Mouse (Mus musculus) hindbrain, embryonic 15.5 days (tissue): ENCODE data around the gene Ephb1. TPM values are rescaled to one million over a fixed set of nuclear protein-coding genes. Genes with fewer than 3 reads are reported as not detected.

Experiments used
- ATAC-seq: fragments of 200-750 bp; cut with Nextera tagmentation; 2 replicates; pipeline ENCODE4 v1.8.0; 2017; ENCODE audit warnings: low read depth, moderate number of reproducible peaks, moderate TSS enrichment; ENCODE audit not compliant: low FRiP score
- H3K27ac ChIP-seq: fragments of 300-500 bp; sonication (generic); replicated peaks from 2 replicates; pipeline ENCODE4 v1.5.1; 2015; ENCODE audit warnings: mild to moderate bottlenecking, inconsistent platforms
- H3K27me3 ChIP-seq: fragments of 300-500 bp; sonication (generic); 2 replicates; pipeline ENCODE4 v1.6.1; 2015; ENCODE audit warnings: control low read depth, inconsistent platforms
- H3K36me3 ChIP-seq: fragments of 300-500 bp; sonication (generic); 2 replicates; pipeline ENCODE4 v1.6.1; 2015; ENCODE audit warnings: control low read depth, inconsistent platforms
- H3K4me1 ChIP-seq: fragments of 300-500 bp; sonication (generic); replicated peaks from 2 replicates; pipeline ENCODE4 v1.6.1; 2015; ENCODE audit warnings: control low read depth, inconsistent platforms
- H3K4me2 ChIP-seq: fragments of 300-500 bp; sonication (generic); 2 replicates; pipeline ENCODE4 v1.6.1; 2015; ENCODE audit warnings: moderate library complexity, mild to moderate bottlenecking, inconsistent platforms
- H3K4me3 ChIP-seq: fragments of 300-500 bp; sonication (generic); 2 replicates; pipeline ENCODE4 v1.5.1; 2015; ENCODE audit warnings: mild to moderate bottlenecking, inconsistent platforms
- H3K9ac ChIP-seq: fragments of 300-500 bp; sonication (generic); 2 replicates; pipeline ENCODE4 v1.6.1; 2015; ENCODE audit warnings: inconsistent platforms
- H3K9me3 ChIP-seq: fragments of 300-500 bp; sonication (generic); 2 replicates; pipeline ENCODE4 v1.6.1; 2016; ENCODE audit warnings: control low read depth, inconsistent platforms
- WGBS: fragments of 180-500 bp; shearing (Covaris S2); methylation state at CpG from one replicate; pipeline ENCODE4 v1.1.7; 2015; 5-methylcytosine and 5-hydroxymethylcytosine counted together
- polyA plus RNA-seq: library from polyadenylated mRNA; unstranded; fragments of >200 nt; fragmentation: Nextera tagmentation; extraction: Ambion mirVana; gene quantifications from 2 replicates; pipeline ENCODE4 v1.2.1, GENCODE M21; 2015

The Ephb1 gene
- polyA plus RNA-seq, 1 experiment from 2014 or later = 53.1 TPM

- Histone ChIP-seq H3K27me3 (no peaks in the 10 kb centered on the region), H3K9me3 (no peaks in the 10 kb centered on the region), H3K4me2 (no peak overlapping the region), H3K4me1 (no peaks in the 10 kb centered on the region), H3K36me3 (no peaks in the 10 kb centered on the region), H3K4me3 (no peak overlapping the region), H3K9ac (no peak overlapping the region), H3K27ac (no peak overlapping the region)
- no peak for ATAC-seq
- WGBS = 93% methylated on average over 2 of the region's 2 CpGs
These were observed 13.3 kb upstream of the Ephb1 start for GRCm38 (mm10) chr9:102367796-102368195.

GRCm38 (mm10) chr9:102365536-102365935 is 11.0 kb upstream of the Ephb1 start:
- H3K9ac ChIP-seq = no peak overlapping the region
- WGBS = 88% methylated on average over 2 of the region's 2 CpGs
- no peaks in the 10 kb centered on the region for H3K9me3 ChIP-seq
- H3K36me3 ChIP-seq = no peaks in the 10 kb centered on the region
- no peak overlapping the region for H3K27ac ChIP-seq
- no peak overlapping the region for H3K4me3 ChIP-seq
- H3K4me2 ChIP-seq = no peak overlapping the region
- H3K4me1 ChIP-seq = no peaks in the 10 kb centered on the region
- H3K27me3 ChIP-seq = no peaks in the 10 kb centered on the region
- no peak for ATAC-seq

GRCm38 (mm10) chr9:102359311-102359710 is 4.8 kb upstream of the Ephb1 start:
- H3K4me1 ChIP-seq = no peaks in the 10 kb centered on the region
- no peak overlapping the region for H3K27ac ChIP-seq
- peaks cover 12% of the 10 kb centered on the region; the same call in 1 of the 2 replicates for H3K27me3 ChIP-seq
- no peak overlapping the region for H3K9ac ChIP-seq
- H3K4me3 ChIP-seq = no peak overlapping the region
- no peaks in the 10 kb centered on the region for H3K36me3 ChIP-seq
- no peak for ATAC-seq
- WGBS = 93% methylated on average over 6 of the region's 6 CpGs
- no peaks in the 10 kb centered on the region for H3K9me3 ChIP-seq
- no peak overlapping the region for H3K4me2 ChIP-seq

GRCm38 (mm10) chr9:102358711-102359110 is 4.2 kb upstream of the Ephb1 start:
- Histone ChIP-seq H3K4me3 (no peak overlapping the region), H3K4me1 (no peaks in the 10 kb centered on the region; the same call in 1 of the 2 replicates), H3K4me2 (no peak overlapping the region), H3K27ac (no peak overlapping the region), H3K36me3 (no peaks in the 10 kb centered on the region), H3K9ac (no peak overlapping the region), H3K9me3 (no peaks in the 10 kb centered on the region), H3K27me3 (peaks cover 12% of the 10 kb centered on the region; the same call in 1 of the 2 replicates)
- no peak for ATAC-seq
- 85% methylated on average over 3 of the region's 3 CpGs for WGBS

- Histone ChIP-seq H3K4me2 (no peak overlapping the region), H3K9ac (no peak overlapping the region), H3K27me3 (peaks cover 12% of the 10 kb centered on the region; the same call in 1 of the 2 replicates), H3K27ac (no peak overlapping the region), H3K36me3 (no peaks in the 10 kb centered on the region), H3K4me1 (peaks cover 3% of the 10 kb centered on the region; the same call in 1 of the 2 replicates), H3K4me3 (no peak overlapping the region), H3K9me3 (no peaks in the 10 kb centered on the region)
- no peak for ATAC-seq
- 85% methylated on average over 6 of the region's 6 CpGs for WGBS
These were observed 3.5 kb upstream of the Ephb1 start for GRCm38 (mm10) chr9:102358011-102358410.

- H3K9me3 ChIP-seq = no peaks in the 10 kb centered on the region
- no peak overlapping the region for H3K27ac ChIP-seq
- H3K4me1 ChIP-seq = peaks cover 14% of the 10 kb centered on the region
- no peaks in the 10 kb centered on the region for H3K36me3 ChIP-seq
- H3K4me3 ChIP-seq = no peak overlapping the region
- ATAC-seq = no peak
- H3K27me3 ChIP-seq = peaks cover 12% of the 10 kb centered on the region; the same call in 1 of the 2 replicates
- 84% methylated on average over 10 of the region's 10 CpGs for WGBS
- no peak overlapping the region for H3K4me2 ChIP-seq
- no peak overlapping the region for H3K9ac ChIP-seq
These were observed 2.0 kb upstream of the Ephb1 start for GRCm38 (mm10) chr9:102356516-102356915.

GRCm38 (mm10) chr9:102355726-102356125 is 1.2 kb upstream of the Ephb1 start:
- no peaks in the 10 kb centered on the region for H3K36me3 ChIP-seq
- ATAC-seq = no peak
- 60% methylated on average over 3 of the region's 3 CpGs for WGBS
- H3K4me1 ChIP-seq = peaks cover 22% of the 10 kb centered on the region
- H3K4me2 ChIP-seq = no peak overlapping the region
- H3K9ac ChIP-seq = no peak overlapping the region
- no peaks in the 10 kb centered on the region for H3K9me3 ChIP-seq
- H3K27ac ChIP-seq = no peak overlapping the region
- peaks cover 12% of the 10 kb centered on the region; the same call in 1 of the 2 replicates for H3K27me3 ChIP-seq
- H3K4me3 ChIP-seq = no peak overlapping the region

GRCm38 (mm10) chr9:102353636-102354491 is 629 bp downstream of the Ephb1 start:
- H3K27me3 ChIP-seq = peaks cover 12% of the 10 kb centered on the region; the same call in 1 of the 2 replicates

GRCm38 (mm10) chr9:102353056-102353635 is 1.3 kb downstream of the Ephb1 start:
- under 1% methylated on average over 38 of the region's 38 CpGs for WGBS
- ATAC-seq = no peak
- Histone ChIP-seq H3K4me1 (peaks cover 33% of the 10 kb centered on the region), H3K4me3 (peak overlapping the region; percentile 87), H3K27ac (peak overlapping the region; percentile 86), H3K9me3 (no peaks in the 10 kb centered on the region), H3K9ac (peak overlapping the region; percentile 96), H3K4me2 (peak overlapping the region; percentile 89), H3K27me3 (peaks cover 12% of the 10 kb centered on the region; the same call in 1 of the 2 replicates), H3K36me3 (no peaks in the 10 kb centered on the region)

More at GRCm38 (mm10) chr9:102353636-102354491, 629 bp downstream of the Ephb1 start:
- no peaks in the 10 kb centered on the region for H3K36me3 ChIP-seq
- peak overlapping the region; percentile 96 for H3K9ac ChIP-seq
- H3K4me3 ChIP-seq = peak overlapping the region; percentile 87
- H3K27ac ChIP-seq = peak overlapping the region; percentile 86
- peak overlapping the region; percentile 89 for H3K4me2 ChIP-seq
- H3K4me1 ChIP-seq = peaks cover 25% of the 10 kb centered on the region
- H3K9me3 ChIP-seq = no peaks in the 10 kb centered on the region
- WGBS = under 1% methylated on average over 49 of the region's 70 CpGs
- peak; percentile 14 for ATAC-seq

GRCm38 (mm10) chr9:102352186-102353055 is 2.1 kb downstream of the Ephb1 start:
- Histone ChIP-seq H3K27ac (peak overlapping the region; percentile 86), H3K4me3 (peak overlapping the region; percentile 87), H3K27me3 (peaks cover 12% of the 10 kb centered on the region; the same call in 1 of the 2 replicates), H3K9me3 (no peaks in the 10 kb centered on the region), H3K4me2 (peak overlapping the region; percentile 89), H3K4me1 (peaks cover 37% of the 10 kb centered on the region), H3K36me3 (no peaks in the 10 kb centered on the region), H3K9ac (peak overlapping the region; percentile 96)
- ATAC-seq = no peak
- under 1% methylated on average over 30 of the region's 30 CpGs for WGBS

GRCm38 (mm10) chr9:102351721-102352120 is 2.8 kb downstream of the Ephb1 start:
- Histone ChIP-seq H3K9me3 (no peaks in the 10 kb centered on the region), H3K4me3 (peak overlapping the region; percentile 87), H3K27ac (peak overlapping the region; percentile 86), H3K9ac (peak overlapping the region; percentile 96), H3K4me1 (peaks cover 38% of the 10 kb centered on the region), H3K4me2 (peak overlapping the region; percentile 89), H3K27me3 (peaks cover 12% of the 10 kb centered on the region; the same call in 1 of the 2 replicates), H3K36me3 (no peaks in the 10 kb centered on the region)
- no peak for ATAC-seq
- WGBS = 5% methylated on average over 10 of the region's 10 CpGs
